Mouse (Mus musculus) liver, adult 2 months (tissue): ENCODE measurements at regions not wholly inside any gene's neighbourhood (a gene's known extent, or its start where the extent isn't known, plus 50 kb on each side); places are given as distances from the start of the nearest gene placed in this dataset.

Experiments
- CTCF ChIP-seq: fragments of 200-500 bp; IDR thresholded peaks from 2 replicates; pipeline ENCODE4 v1.5.1; 2011; ENCODE audit warnings: low read depth, low read length, control low read depth
- POLR2A ChIP-seq: fragments of 200-500 bp; IDR thresholded peaks from 2 replicates; pipeline ENCODE4 v1.6.1; 2011; ENCODE audit warnings: low read length, control low read depth; ENCODE audit not compliant: insufficient read depth; ENCODE audit errors: extremely low read depth

DNA sequence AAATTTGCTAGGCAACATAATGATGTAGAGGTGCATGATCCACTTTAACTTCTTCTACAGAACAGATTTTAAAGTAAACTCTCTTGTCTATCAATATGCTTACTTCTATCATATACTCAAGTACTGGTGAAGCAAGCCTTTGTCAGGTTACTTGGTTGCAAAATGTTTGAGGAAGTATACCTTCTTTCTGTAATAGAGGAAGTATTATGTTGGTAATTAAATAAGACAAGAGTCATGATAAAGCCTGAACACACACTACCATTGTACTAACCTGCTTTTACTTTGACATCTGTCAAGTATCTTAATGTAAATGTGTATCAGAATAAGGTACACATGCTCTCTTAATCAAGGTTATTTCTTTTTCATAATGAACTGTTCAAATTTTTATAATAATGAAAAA, 467.9 kb upstream of the Brinp3 start:
- TF ChIP-seq CTCF (no peak), POLR2A (no peak)
